Mouse (Mus musculus) induced T-regulatory cell, adult 2 months (primary cell): ENCODE measurements around the gene Psma4.

ENCODE experiments used
- DNase-seq: peaks from one replicate; pipeline ENCODE4 v3.0.0-alpha.2; 2012; ENCODE audit warnings: low read depth

Psma4 gene

DNA sequence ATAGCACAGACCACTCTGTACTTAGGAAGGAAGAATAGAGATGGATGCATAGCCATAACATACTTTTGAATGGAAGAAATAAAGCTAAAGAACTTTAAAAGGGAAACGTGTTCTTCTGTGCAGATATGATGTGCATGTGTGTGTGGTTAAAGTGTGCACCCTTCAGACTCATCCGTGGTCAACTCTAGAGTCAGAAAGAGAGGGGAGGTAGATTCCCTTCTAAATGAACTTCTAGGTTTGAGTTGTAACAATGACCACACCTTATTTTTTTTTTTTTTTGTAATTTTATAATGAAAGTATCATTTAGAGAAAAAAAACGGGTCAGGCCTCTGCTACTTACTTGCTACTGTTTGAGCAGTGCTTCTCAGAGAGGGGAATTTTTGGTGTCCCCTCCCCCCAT lies 39.8 kb downstream of the Psma4 start:
- DNase-seq: peak; percentile 17

DNA sequence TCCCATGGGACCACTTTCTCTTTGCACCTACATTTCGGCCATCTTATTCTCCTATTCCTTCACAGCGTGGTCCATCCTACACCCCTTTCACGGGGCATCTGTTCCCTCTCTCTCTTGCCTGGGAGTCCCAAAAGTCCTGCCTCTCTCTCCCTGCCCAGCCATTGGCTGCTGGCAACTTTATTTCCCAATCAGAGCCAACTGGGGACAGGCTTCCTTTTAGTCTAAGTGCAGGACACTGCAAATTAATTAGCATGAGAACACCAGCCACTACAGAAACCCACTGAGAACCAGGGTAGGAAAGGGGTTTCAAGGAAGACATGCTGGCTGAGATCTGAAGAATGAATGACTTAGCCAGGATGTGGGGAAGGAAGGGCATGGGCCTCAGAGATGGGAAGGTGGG lies 43.8 kb downstream of the Psma4 start:
- no peak for DNase-seq

DNA sequence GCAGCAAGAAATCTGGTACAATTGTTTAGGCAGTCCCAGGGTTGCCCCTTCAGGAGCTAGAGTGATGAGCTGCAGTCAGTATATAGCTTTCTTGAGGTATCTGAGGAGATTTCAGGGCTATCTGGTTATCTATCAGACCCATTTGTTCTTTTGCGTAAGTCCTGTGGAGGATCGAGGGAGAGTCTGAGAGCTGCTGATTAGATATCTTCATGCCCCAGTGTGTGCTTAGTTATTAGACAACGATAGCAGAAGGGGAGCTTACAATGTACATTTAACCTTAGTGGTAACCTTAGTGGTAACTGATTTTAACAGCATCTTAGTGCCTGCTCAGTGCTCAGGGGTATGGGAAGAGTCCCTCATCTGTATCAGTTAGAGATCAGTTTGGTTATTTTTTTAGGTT lies 45.1 kb downstream of the Psma4 start:
- no peak for DNase-seq

DNA sequence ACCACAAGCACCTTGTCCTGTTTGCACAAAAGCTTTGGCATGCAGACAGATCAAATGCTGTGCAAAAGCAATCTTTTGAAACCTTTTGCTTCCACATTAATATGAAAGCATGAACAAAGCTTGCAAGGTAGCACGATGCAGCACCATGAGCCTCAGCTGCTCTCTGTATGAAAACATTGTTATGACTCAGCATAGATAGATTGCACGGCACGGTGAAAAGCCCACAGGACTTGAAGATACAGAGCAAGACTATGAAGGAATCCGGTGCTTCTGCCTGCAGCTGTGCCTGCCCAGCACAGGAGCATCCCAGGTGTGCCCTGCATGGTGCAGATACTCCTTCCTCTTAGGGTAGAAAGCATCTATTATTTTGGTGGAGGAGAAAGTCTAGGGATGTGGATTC lies 53.0 kb downstream of the Psma4 start:
- DNase-seq: no peak
